Mouse (Mus musculus) urinary bladder, adult 18-20 months (tissue): Measurements from ENCODE around the gene Olfr1043.
"Not testable (repeated sequence)": the region's sequence is repeated elsewhere in the genome, so short reads cannot be mapped to it uniquely, and the experiment has no call there.

Source experiments
- DNase-seq, 2 experiments: peaks; one replicate each; pipeline ENCODE4 v3.0.0; 2022; ENCODE audit warnings: low spot score in 2 of 2, mixed read lengths in 2 of 2

Olfr1043 gene

DNA sequence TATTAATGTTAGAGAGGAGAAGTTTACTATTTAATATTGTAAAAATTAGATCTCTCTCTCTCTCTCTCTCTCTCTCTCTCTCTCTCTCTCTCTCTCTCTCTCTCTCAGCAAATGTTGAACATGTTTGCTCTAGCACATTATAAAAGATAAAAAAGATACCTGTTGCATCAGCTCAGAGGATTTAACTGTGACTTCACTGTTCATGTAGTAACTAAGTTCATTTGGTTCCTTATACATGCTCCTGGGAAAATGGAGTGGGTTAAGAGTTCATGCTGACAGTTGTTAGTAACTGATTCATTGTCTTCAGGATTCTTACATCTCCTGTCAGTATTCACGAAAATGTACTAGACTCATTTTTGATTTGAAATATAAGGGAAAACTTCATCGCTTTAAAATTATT, at the start of gene Olfr1043:
Gene Olfr1043 (minus strand): TSS at position 101 of the 400 bp plus-strand sequence.
- no peak for DNase-seq

DNA sequence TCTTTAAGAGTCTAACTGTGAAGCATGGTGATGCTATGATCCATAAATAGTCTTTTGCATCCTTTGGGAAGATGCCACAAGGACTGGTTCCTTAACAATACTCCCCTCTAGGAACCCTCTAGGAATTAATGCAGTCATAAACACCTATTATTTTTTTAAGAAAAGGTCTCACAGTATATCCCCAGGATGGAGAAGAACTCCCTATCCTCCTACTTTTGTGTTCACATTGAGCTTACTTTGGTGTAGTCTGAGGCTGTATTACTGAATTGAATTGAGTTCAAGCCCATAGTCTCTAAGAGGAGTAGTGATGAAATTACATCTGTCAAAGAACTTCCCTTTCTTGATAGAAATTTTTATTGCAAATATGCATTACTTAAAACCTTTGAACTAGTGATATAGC, 35.6 kb upstream of the Olfr1043 start, which contains the start of gene Olfr1045:
Gene Olfr1045 (minus strand): TSS at position 101 of the 400 bp plus-strand sequence.
- DNase-seq = no peak

DNA sequence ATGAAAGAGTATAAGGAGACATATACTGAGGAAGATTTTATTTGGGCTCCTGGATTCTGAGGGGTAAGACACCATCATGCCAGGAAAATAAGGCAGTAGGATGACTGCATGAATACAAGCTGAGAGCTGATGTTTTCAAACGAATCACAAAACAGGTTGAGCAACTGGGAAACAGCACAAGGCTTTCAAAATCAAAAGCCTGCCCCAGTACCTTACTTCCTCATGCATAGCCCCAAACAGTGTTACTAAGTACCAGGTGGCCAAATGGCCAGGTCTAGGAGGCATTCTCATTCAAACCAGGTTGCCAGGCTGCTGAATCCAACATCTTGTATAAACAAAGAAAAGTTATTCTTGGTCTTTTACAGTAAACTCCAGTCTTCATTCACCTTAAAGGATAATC, 28.5 kb upstream of the Olfr1043 start:
- no peak for DNase-seq

DNA sequence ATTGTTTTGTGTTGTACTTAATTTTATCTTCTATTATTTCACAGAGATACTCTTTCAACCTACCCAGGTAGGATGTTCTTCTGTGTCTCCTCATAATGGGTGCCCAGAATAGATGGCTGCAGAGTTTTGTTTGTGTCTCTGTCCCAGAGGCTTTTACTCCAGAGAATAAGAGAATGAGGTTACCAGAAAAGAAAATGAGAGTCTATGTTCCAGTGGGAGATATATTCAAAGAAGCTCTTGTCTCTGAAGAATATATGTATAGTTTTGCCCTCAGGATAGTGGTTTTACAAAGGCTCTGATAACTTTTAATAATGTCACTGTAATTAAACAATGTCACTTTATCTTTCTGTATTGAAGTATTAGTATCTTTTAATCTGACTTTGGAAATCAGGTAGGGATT, 18.3 kb upstream of the Olfr1043 start, which contains the start of gene Olfr52:
Gene Olfr52 (minus strand): TSS at position 101 of the 400 bp plus-strand sequence.
- no peak for DNase-seq

DNA sequence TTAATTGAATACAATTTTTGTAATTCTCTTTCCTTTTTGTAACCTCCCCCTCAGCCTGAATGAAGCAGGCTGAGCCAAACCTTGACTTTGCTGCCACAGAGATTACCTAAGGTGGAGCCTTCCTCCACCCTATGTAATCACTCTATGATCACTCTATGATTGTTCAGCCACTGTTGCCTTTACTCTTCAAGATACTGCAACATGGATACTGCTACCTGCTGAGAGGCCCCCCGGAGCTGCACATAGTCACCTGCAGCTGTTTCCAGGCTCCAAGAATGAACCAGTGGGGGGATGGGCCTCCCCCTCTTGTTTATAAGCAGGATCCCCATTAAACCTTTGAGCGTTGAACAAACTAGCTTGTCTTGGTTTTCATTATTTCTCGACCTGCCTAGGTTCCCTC, 12.6 kb upstream of the Olfr1043 start:
- DNase-seq = no peak

DNA sequence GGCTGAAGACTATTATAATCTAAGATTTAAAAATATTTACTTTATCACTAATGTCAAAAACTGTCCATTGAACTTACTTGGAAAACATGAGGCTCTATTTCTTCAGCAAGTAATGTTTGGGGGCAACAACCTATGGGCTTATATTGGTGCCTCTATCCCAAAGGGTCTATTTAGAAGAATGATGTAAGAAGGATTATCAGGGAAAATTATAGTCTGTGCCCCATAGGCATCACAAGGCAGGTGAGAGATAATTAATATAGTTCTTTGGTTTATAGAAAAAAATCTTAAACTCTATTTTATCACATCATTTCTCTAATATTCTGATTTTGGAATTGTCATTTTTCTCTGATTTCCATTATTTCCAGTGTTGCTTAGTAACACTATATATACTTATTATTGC, 10.4 kb upstream of the Olfr1043 start, which contains the start of gene Olfr1044:
Gene Olfr1044 (minus strand): TSS at position 101 of the 400 bp plus-strand sequence.
- DNase-seq = no peak

DNA sequence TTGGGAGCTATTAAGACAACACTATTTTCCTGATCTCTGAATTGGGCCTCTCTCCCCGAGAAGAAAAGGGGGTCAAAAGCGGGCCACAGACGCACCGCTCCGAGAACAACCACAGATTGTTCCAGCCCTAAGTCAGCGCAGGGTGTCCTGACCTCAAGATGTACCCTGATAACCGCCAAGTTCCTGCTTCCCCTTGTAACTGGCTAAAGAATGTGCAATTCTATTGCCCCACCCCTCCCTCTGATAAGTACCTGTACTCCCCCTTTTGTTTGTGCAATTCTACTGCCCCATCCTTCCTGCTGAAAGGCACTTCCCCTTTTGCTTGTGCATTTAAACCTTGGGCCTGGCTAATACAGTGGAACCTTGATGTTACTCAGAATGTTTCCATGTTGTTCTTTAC, 8.1 kb upstream of the Olfr1043 start:
- DNase-seq = not testable (repeated sequence)

- DNase-seq = no peak
Observed at GRCm38 (mm10) chr2:86161738-86162137, 5.6 kb downstream of the Olfr1043 start, which contains the start of gene Olfr1042. Olfr1042 (minus strand) TSS chr2:86161838.

- DNase-seq = no peak
Observed at GRCm38 (mm10) chr2:86146632-86147031, 20.7 kb downstream of the Olfr1043 start, which contains the start of gene Olfr1040. Olfr1040 (minus strand) TSS chr2:86146732.

DNA sequence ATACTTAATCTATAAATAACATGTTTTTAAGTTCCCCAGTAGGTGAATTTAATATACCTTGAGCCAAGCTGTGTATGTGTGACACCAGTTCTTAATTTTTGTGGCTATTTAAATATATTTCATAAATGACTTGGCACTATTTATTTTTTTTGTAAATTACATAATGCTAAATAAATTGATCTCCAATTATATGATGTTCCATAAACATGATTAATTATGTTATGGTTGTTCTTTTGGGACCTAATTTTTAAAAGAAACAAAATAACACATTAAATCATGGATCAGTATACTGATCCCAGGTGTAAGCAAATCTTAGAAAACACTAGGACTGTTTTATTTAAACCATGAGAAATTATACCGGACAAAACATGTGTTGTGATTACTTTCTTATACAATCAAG, 31.5 kb downstream of the Olfr1043 start, which contains the start of gene Olfr1039:
Gene Olfr1039 (minus strand): TSS at position 101 of the 400 bp plus-strand sequence.
- DNase-seq = no peak
